Mouse (Mus musculus) megakaryocyte, embryonic 14.5 days (primary cell): Measurements from ENCODE around the gene Tagln2.

ENCODE experiments used
- FLI1 ChIP-seq: IDR thresholded peaks from 2 replicates; pipeline ENCODE4 v1.6.1; 2012; ENCODE audit warnings: low read length, inconsistent platforms, mixed read lengths
- GATA1 ChIP-seq: IDR thresholded peaks from 3 replicates; pipeline ENCODE4 v1.6.1; 2012; ENCODE audit warnings: mixed read lengths, low read length, inconsistent platforms, borderline replicate concordance

DNA sequence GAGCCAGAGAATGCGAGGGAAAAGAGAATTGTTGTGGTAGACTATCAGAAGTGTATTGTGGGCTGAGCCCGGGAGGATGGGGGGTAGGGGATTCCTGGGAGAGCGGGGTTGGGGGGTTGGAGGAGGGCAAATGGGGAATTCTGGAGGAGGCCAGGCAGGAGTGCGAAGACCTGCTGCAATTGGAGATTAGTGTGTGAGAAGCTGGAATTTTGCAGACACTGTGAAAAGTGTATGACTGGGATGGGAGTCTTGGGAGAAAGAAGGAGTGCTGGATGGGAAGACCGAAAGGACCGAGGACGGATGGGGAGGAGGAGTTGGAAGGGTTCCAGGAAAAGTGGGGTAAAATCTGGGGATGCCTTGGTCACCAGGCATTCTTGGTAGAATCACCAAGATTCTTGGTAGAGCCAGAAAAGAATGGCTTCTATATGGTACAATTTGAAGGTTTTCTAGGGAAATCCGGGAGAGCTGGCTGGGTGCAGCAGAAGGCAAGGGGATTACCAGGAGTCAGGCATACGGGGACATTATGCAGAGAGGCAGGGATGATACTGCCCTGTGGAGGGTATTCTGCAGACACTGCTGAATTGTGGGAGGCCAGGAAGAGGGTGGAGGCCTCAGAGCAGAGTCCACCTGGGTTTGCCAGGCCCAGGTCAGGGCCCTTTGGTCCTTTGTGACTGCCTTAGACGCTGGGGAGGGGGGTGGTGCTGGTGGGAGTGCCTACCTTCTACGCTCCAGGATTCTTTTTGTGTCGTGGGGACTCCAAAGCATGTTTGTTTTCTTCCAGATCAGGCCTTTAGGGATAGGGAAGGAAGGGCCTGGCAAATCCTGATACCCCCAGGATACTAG, 17.1 kb upstream of the Tagln2 start:
- TF ChIP-seq GATA1 (no peak), FLI1 (no peak)
